Comparison of ENCODE assay signal across 20 mouse cellular contexts in genomic region chr9:4680244-4680643, GRCm38 (mm10).
DNase-seq lines count a peak whose midpoint lies in the region; ATAC-seq and TF ChIP-seq lines count a peak whose summit lies in the region.
"Had no signal": no experiment of that assay in that cellular context is flagged by ENCODE, and none has a peak within 500 bp of the region (broad histone marks: within the 10 kb centered on the region; RNA-seq: fewer than 3 reads in every experiment).

No protein-coding gene starts in this region.

- WGBS in forebrain, embryonic 14.5 days, result 48% methylated on average over 2 of the region's 2 CpGs
- WGBS in forebrain, embryonic 11.5 days, result 88% methylated on average over 2 of the region's 2 CpGs
- 54% methylated on average over 2 of the region's 2 CpGs for whole genome bisulfite sequencing in midbrain, postnatal 0 days
- WGBS in midbrain, embryonic 10.5 days, result 86% methylated on average over 2 of the region's 2 CpGs
- WGBS in kidney, adult 2 months, result 75% methylated on average over 2 of the region's 2 CpGs

- no peak overlapping the region for H3K27ac ChIP-seq in forebrain, embryonic 14.5 days (ENCODE audit: low read depth, low read length)
- H3K27ac ChIP-seq in forebrain, embryonic 11.5 days (ENCODE audit: low read depth, low read length), result no peak overlapping the region
- no peak overlapping the region for H3K27ac ChIP-seq in midbrain, postnatal 0 days (ENCODE audit: low read depth, low read length)
- H3K27ac ChIP-seq in midbrain, embryonic 10.5 days (replicated peaks), result no peak overlapping the region
- no peak overlapping the region for H3K27ac ChIP-seq in kidney, adult 2 months (ENCODE audit: insufficient read depth, low read depth, low read length)
- H3K27ac ChIP-seq: hindbrain, embryonic 14.5 days; limb, embryonic 13.5 days; liver, embryonic 14.5 days; neural tube, embryonic 12.5 days had no signal

- TF ChIP-seq POLR2A in kidney, adult 2 months (IDR thresholded peaks at IDR 0.05; ENCODE audit: low read depth, low read length), result no peak

- no peak overlapping the region for H3K4me2 ChIP-seq in forebrain, embryonic 14.5 days (ENCODE audit: low read length)
- H3K4me2 ChIP-seq in forebrain, embryonic 11.5 days (ENCODE audit: low read depth, low read length, severe bottlenecking), result no peak overlapping the region
- no peak overlapping the region for H3K4me2 ChIP-seq in midbrain, postnatal 0 days (ENCODE audit: low read depth, low read length, poor library complexity, severe bottlenecking)
- H3K4me2 ChIP-seq: hindbrain, embryonic 14.5 days; limb, embryonic 13.5 days; neural tube, embryonic 12.5 days had no signal

- no peak overlapping the region for H3K9ac ChIP-seq in forebrain, embryonic 14.5 days (ENCODE audit: low read length)
- H3K9ac ChIP-seq in forebrain, embryonic 11.5 days (ENCODE audit: low read length), result no peak overlapping the region
- no peak overlapping the region for H3K9ac ChIP-seq in midbrain, postnatal 0 days (replicated peaks; ENCODE audit: low read length, poor library complexity, severe bottlenecking)
- H3K9ac ChIP-seq: hindbrain, embryonic 14.5 days; limb, embryonic 13.5 days; liver, embryonic 14.5 days; neural tube, embryonic 12.5 days had no signal

- no peaks in the 10 kb centered on the region for H3K9me3 ChIP-seq in forebrain, embryonic 14.5 days (replicated peaks; ENCODE audit: control insufficient read depth, low read length)
- H3K9me3 ChIP-seq in forebrain, embryonic 11.5 days (ENCODE audit: control insufficient read depth, low read length), result no peaks in the 10 kb centered on the region
- no peaks in the 10 kb centered on the region for H3K9me3 ChIP-seq in midbrain, postnatal 0 days (ENCODE audit: low read length)
- H3K9me3 ChIP-seq in midbrain, embryonic 10.5 days (replicated peaks), result no peaks in the 10 kb centered on the region
- H3K9me3 ChIP-seq: limb, embryonic 13.5 days; megakaryocyte, embryonic 14.5 days; neural tube, embryonic 12.5 days had no signal

- no peaks in the 10 kb centered on the region for H3K36me3 ChIP-seq in forebrain, embryonic 14.5 days (ENCODE audit: control insufficient read depth, insufficient read depth, low read length)
- H3K36me3 ChIP-seq in forebrain, embryonic 11.5 days (ENCODE audit: control insufficient read depth, insufficient read depth, low read length), result no peaks in the 10 kb centered on the region
- no peaks in the 10 kb centered on the region for H3K36me3 ChIP-seq in midbrain, postnatal 0 days (ENCODE audit: insufficient read depth, low read length)
- H3K36me3 ChIP-seq in midbrain, embryonic 10.5 days, result no peaks in the 10 kb centered on the region
- no peaks in the 10 kb centered on the region for H3K36me3 ChIP-seq in kidney, adult 2 months (ENCODE audit: control insufficient read depth, insufficient read depth, low read length)
- H3K36me3 ChIP-seq: limb, embryonic 13.5 days; neural tube, embryonic 12.5 days had no signal

- H3K4me1 ChIP-seq in forebrain, embryonic 14.5 days (ENCODE audit: control insufficient read depth, insufficient read depth, low read length), result no peaks in the 10 kb centered on the region
- H3K4me1 ChIP-seq in forebrain, embryonic 11.5 days (replicated peaks; ENCODE audit: control insufficient read depth, insufficient read depth, low read length), result no peaks in the 10 kb centered on the region
- H3K4me1 ChIP-seq in midbrain, postnatal 0 days (ENCODE audit: insufficient read depth, low read length), result no peaks in the 10 kb centered on the region
- peaks cover 7% of the 10 kb centered on the region; the same call in 1 of the 2 replicates for H3K4me1 ChIP-seq in midbrain, embryonic 10.5 days
- no peaks in the 10 kb centered on the region for H3K4me1 ChIP-seq in kidney, adult 2 months (ENCODE audit: control insufficient read depth, insufficient read depth, low read length)
- H3K4me1 ChIP-seq: limb, embryonic 13.5 days; megakaryocyte, embryonic 14.5 days; neural tube, embryonic 12.5 days had no signal

- no peak overlapping the region for H3K4me3 ChIP-seq in forebrain, embryonic 14.5 days (ENCODE audit: low read depth, low read length)
- H3K4me3 ChIP-seq in forebrain, embryonic 11.5 days (ENCODE audit: low read depth, low read length), result no peak overlapping the region
- no peak overlapping the region for H3K4me3 ChIP-seq in midbrain, postnatal 0 days (ENCODE audit: low read depth, low read length)
- H3K4me3 ChIP-seq in midbrain, embryonic 10.5 days, result no peak overlapping the region
- no peak overlapping the region for H3K4me3 ChIP-seq in kidney, adult 2 months (ENCODE audit: insufficient read depth, low read depth, low read length)
- H3K4me3 ChIP-seq: limb, embryonic 13.5 days; megakaryocyte, embryonic 14.5 days; neural tube, embryonic 12.5 days had no signal

- no peaks in the 10 kb centered on the region for H3K27me3 ChIP-seq in forebrain, embryonic 14.5 days (replicated peaks; ENCODE audit: control insufficient read depth, insufficient read depth, low read length)
- no peaks in the 10 kb centered on the region for H3K27me3 ChIP-seq in forebrain, embryonic 11.5 days (ENCODE audit: control insufficient read depth, insufficient read depth, low read length)
- H3K27me3 ChIP-seq in midbrain, postnatal 0 days (ENCODE audit: insufficient read depth, low read length), result no peaks in the 10 kb centered on the region
- no peaks in the 10 kb centered on the region for H3K27me3 ChIP-seq in midbrain, embryonic 10.5 days (ENCODE audit: low read depth, poor library complexity, severe bottlenecking)
- H3K27me3 ChIP-seq in kidney, adult 2 months (replicated peaks; ENCODE audit: control insufficient read depth, insufficient read depth, low read length), result no peaks in the 10 kb centered on the region
- H3K27me3 ChIP-seq: CH12.LX; limb, embryonic 13.5 days; megakaryocyte, embryonic 14.5 days; neural tube, embryonic 12.5 days had no signal

- peak; percentile 66; the same call in 1 of the 2 replicates for ATAC-seq in forebrain, embryonic 14.5 days
- no peak for ATAC-seq in forebrain, embryonic 11.5 days (replicated peaks; ENCODE audit: low FRiP score)
- ATAC-seq in midbrain, postnatal 0 days (ENCODE audit: low FRiP score), result no peak
- ATAC-seq: lung, postnatal 0 days had no signal

- TF ChIP-seq CTCF in midbrain, postnatal 0 days (IDR thresholded peaks at IDR 0.05), result no peak
- no peak for TF ChIP-seq CTCF in kidney, adult 2 months (conservative IDR thresholded peaks at IDR 0.05; ENCODE audit: insufficient read depth, insufficient read length, low read depth, low read length)

- DNase-seq in forebrain, embryonic 14.5 days (ENCODE audit: low spot score), result peak; percentile 75
- no peak for DNase-seq in forebrain, embryonic 11.5 days (ENCODE audit: low spot score)
- peak; percentile 31 for DNase-seq in midbrain, postnatal 0 days (ENCODE audit: low spot score)
- DNase-seq in midbrain, embryonic 10.5 days (ENCODE audit: low spot score), result no peak
- peak; percentile 72 for DNase-seq in cerebellum, adult 9-11 months
- no peak for DNase-seq in spleen, adult 12 weeks (ENCODE audit: low spot score)
- no peak for DNase-seq in kidney, adult 2 months
- DNase-seq: adrenal gland, adult 8-10 months; embryo, embryonic 11 days; gastrocnemius, postnatal 14 days; kidney, adult 11 months; kidney, postnatal 14 days; thymus, postnatal 25 days had no signal

Comparison
In these comparisons a context has a peak if more than half of its experiments do, and no peak if none do; other contexts are left out.
1. DNase-seq: peak in forebrain, embryonic 14.5 days (single experiment), midbrain, postnatal 0 days (single experiment) and cerebellum, adult 9-11 months (single experiment); none in forebrain, embryonic 11.5 days (single experiment), midbrain, embryonic 10.5 days (single experiment), spleen, adult 12 weeks (single experiment) and kidney, adult 2 months (single experiment).